Mouse (Mus musculus) left cerebral cortex, postnatal 10 days (tissue): ENCODE data around the gene AL732309.1. TPM values are rescaled to one million over a fixed set of nuclear protein-coding genes. Genes with fewer than 3 reads are reported as not detected.

Experiments
- DNase-seq, 2 experiments: peaks; one replicate each; pipeline ENCODE4 v3.0.0; 2021 to 2022; ENCODE audit warnings: low spot score in 2 of 2, mixed read lengths in 1 of 2; ENCODE audit errors: extremely low spot score in 1 of 2
- intact Hi-C: fragments of 180-260 bp; cut with DNase I; formaldehyde crosslinking; loops from one replicate; pipeline ENCODE4 v1.15.1; 2025
- total RNA-seq, 2 experiments: library from RNA; stranded (reverse); gene quantifications; 2 replicates each; pipeline ENCODE4 v1.2.3; 2021

AL732309.1 gene
- total RNA-seq, 2 experiments from 2014 or later = 2.4 TPM; not detected in 1

- intact Hi-C loops = loop anchor here (2.0 kb wide), 1 partner anchor 59 kb away; the partner anchor contains the start of gene Tmem203
- DNase-seq = peak in 1 of 2 experiments; percentile 86
Measured at GRCm38 (mm10) chr2:25195211-25196156, 51.2 kb downstream of the AL732309.1 start.

Other genes with a start within 250 kb of the AL732309.1 start
- 100 to 1,000 TPM; 566 to 585 TPM for gene Nsmf, start 192.5 kb downstream of the AL732309.1 start, total RNA-seq
- gene Entpd8, start 166.6 kb downstream of the AL732309.1 start, total RNA-seq = not detected
- not detected for gene Noxa1, start 151.7 kb downstream of the AL732309.1 start, total RNA-seq
- 10 to 100 TPM; 34.5 to 41.9 TPM for gene Nrarp, start 66.1 kb downstream of the AL732309.1 start, total RNA-seq
- 1 to 10 TPM; 1.8 to 1.9 TPM for gene Tor4a, start 50.0 kb downstream of the AL732309.1 start, total RNA-seq
- 10 to 100 TPM; 51.1 to 56.9 TPM for gene Nelfb, start 35.4 kb downstream of the AL732309.1 start, total RNA-seq
- not detected for gene Stpg3, start 32.2 kb downstream of the AL732309.1 start, total RNA-seq
- gene Fam166a, start 28.1 kb downstream of the AL732309.1 start, total RNA-seq = not detected
- 100 to 1,000 TPM; 484 to 492 TPM for gene Tubb4b, start 22.2 kb downstream of the AL732309.1 start, total RNA-seq
- gene Slc34a3, start 12.5 kb downstream of the AL732309.1 start, total RNA-seq = not detected
- gene Rnf224, start 10.1 kb downstream of the AL732309.1 start, total RNA-seq = not detected
- 100 to 1,000 TPM; 229 to 231 TPM for gene Rnf208, start 4.6 kb downstream of the AL732309.1 start, total RNA-seq
- not detected for gene Cysrt1, start 4.4 kb downstream of the AL732309.1 start, total RNA-seq
- 10 to 100 TPM; 30.5 to 31.4 TPM for gene Tmem203, start 8.6 kb upstream of the AL732309.1 start, total RNA-seq
- 10 to 100 TPM; 10.8 to 14.6 TPM for gene Tprn, start 15.8 kb upstream of the AL732309.1 start, total RNA-seq
- gene Ssna1, start 25.6 kb upstream of the AL732309.1 start, total RNA-seq = 10 to 100 TPM; 72.1 to 81.0 TPM
- gene Anapc2, start 25.6 kb upstream of the AL732309.1 start, total RNA-seq = 10 to 100 TPM; 79.7 to 85.1 TPM
- gene Tmem210, start 41.3 kb upstream of the AL732309.1 start, total RNA-seq = not detected
- not detected for gene Lrrc26, start 43.1 kb upstream of the AL732309.1 start, total RNA-seq
- 100 to 1,000 TPM; 386 to 400 TPM for gene Grin1, start 72.3 kb upstream of the AL732309.1 start, total RNA-seq
- 10 to 100 TPM; 57.6 to 64.0 TPM for gene Man1b1, start 85.5 kb upstream of the AL732309.1 start, total RNA-seq
- gene Dpp7, start 109.5 kb upstream of the AL732309.1 start, total RNA-seq = 10 to 100 TPM; 24.7 to 28.5 TPM
- 10 to 100 TPM in 1 of 2 experiments, 1 to 10 TPM in 1; 6.3 to 12.1 TPM for gene Uap1l1, start 118.8 kb upstream of the AL732309.1 start, total RNA-seq
- 1 to 10 TPM; 9.6 to 9.9 TPM for gene Sapcd2, start 125.5 kb upstream of the AL732309.1 start, total RNA-seq
- gene Entpd2, start 149.0 kb upstream of the AL732309.1 start, total RNA-seq = 10 to 100 TPM; 12.2 to 15.6 TPM
- 100 to 1,000 TPM; 401 to 408 TPM for gene Npdc1, start 152.5 kb upstream of the AL732309.1 start, total RNA-seq
- gene Fut7, start 176.4 kb upstream of the AL732309.1 start, total RNA-seq = under 1 TPM; 0.22 to 0.41 TPM
- 100 to 1,000 TPM; 113 to 121 TPM for gene Abca2, start 181.8 kb upstream of the AL732309.1 start, total RNA-seq
- gene Clic3, start 210.0 kb upstream of the AL732309.1 start, total RNA-seq = under 1 TPM in 1 of 2 experiments, not detected in 1; 0.87 TPM
- gene Paxx, start 214.2 kb upstream of the AL732309.1 start, total RNA-seq = 10 to 100 TPM; 72.0 to 79.5 TPM
- 1,000 to 10,000 TPM; 1,004 to 1,053 TPM for gene Ptgds, start 223.2 kb upstream of the AL732309.1 start, total RNA-seq
- not detected for gene Lcn12, start 247.0 kb upstream of the AL732309.1 start, total RNA-seq